Mouse (Mus musculus) forebrain, embryonic 10.5 days (tissue): Measurements from ENCODE around the gene Gdf2. TPM values are rescaled to one million over a fixed set of nuclear protein-coding genes. Genes with fewer than 3 reads are reported as not detected.

Experiments
- DNase-seq: peaks from one replicate; pipeline ENCODE4 v3.0.0-alpha.2; 2017; ENCODE audit warnings: low spot score; ENCODE audit errors: extremely low spot score
- H3K27ac ChIP-seq: fragments of 300-500 bp; sonication (generic); 2 replicates; pipeline ENCODE4 v1.5.1; 2016; ENCODE audit warnings: mild to moderate bottlenecking
- H3K27me3 ChIP-seq: fragments of 300-500 bp; sonication (generic); 2 replicates; pipeline ENCODE4 v1.6.1; 2016; ENCODE audit warnings: mild to moderate bottlenecking; ENCODE audit not compliant: poor library complexity, severe bottlenecking
- H3K36me3 ChIP-seq: fragments of 300-500 bp; sonication (generic); replicated peaks from 2 replicates; pipeline ENCODE4 v1.6.1; 2016; ENCODE audit warnings: mild to moderate bottlenecking, moderate library complexity
- H3K4me1 ChIP-seq: fragments of 300-500 bp; sonication (generic); 2 replicates; pipeline ENCODE4 v1.6.1; 2016
- H3K4me3 ChIP-seq: fragments of 300-500 bp; sonication (generic); 2 replicates; pipeline ENCODE4 v1.5.1; 2016; ENCODE audit warnings: mild to moderate bottlenecking, moderate library complexity
- H3K9me3 ChIP-seq: fragments of 300-500 bp; sonication (generic); 2 replicates; pipeline ENCODE4 v1.6.1; 2016; ENCODE audit warnings: mild to moderate bottlenecking, moderate library complexity
- WGBS: fragments of 180-500 bp; shearing (Covaris S2); methylation state at CpG from one replicate; pipeline ENCODE4 v1.1.7; 2016; 5-methylcytosine and 5-hydroxymethylcytosine counted together
- polyA plus RNA-seq: library from polyadenylated mRNA; unstranded; fragments of >200 nt; fragmentation: Nextera tagmentation; extraction: Ambion mirVana; gene quantifications from 2 replicates; pipeline ENCODE4 v1.2.1, GENCODE M21; 2016

Gdf2 gene
- polyA plus RNA-seq, 1 experiment from 2014 or later, result not detected

GRCm38 (mm10) chr14:33965675-33966074, 24.8 kb downstream of the Gdf2 start:
- Histone ChIP-seq H3K27ac (no peak overlapping the region), H3K36me3 (no peaks in the 10 kb centered on the region), H3K4me1 (no peaks in the 10 kb centered on the region), H3K4me3 (no peak overlapping the region), H3K9me3 (no peaks in the 10 kb centered on the region), H3K27me3 (no peaks in the 10 kb centered on the region)
- DNase-seq, result no peak
- WGBS, result 70% methylated on average over 7 of the region's 7 CpGs

GRCm38 (mm10) chr14:33972679-33973078, 31.8 kb downstream of the Gdf2 start:
- no peak overlapping the region for H3K27ac ChIP-seq
- H3K4me1 ChIP-seq, result 0 out of 2 replicates have a peak, but pooled peaks cover 5% of the 10 kb centered on the region
- no peaks in the 10 kb centered on the region for H3K9me3 ChIP-seq
- no peak overlapping the region for H3K4me3 ChIP-seq
- no peak for DNase-seq
- no peaks in the 10 kb centered on the region for H3K36me3 ChIP-seq
- peaks cover 14% of the 10 kb centered on the region for H3K27me3 ChIP-seq
- 57% methylated on average over 7 of the region's 7 CpGs for WGBS

- WGBS, result 65% methylated on average over 5 of the region's 5 CpGs
- Histone ChIP-seq H3K36me3 (no peaks in the 10 kb centered on the region), H3K4me1 (peaks cover 17% of the 10 kb centered on the region), H3K27me3 (peaks cover 35% of the 10 kb centered on the region), H3K27ac (no peak overlapping the region), H3K4me3 (no peak overlapping the region), H3K9me3 (no peaks in the 10 kb centered on the region)
- DNase-seq, result no peak
These were observed 33.9 kb downstream of the Gdf2 start for GRCm38 (mm10) chr14:33974752-33975151.

DNA sequence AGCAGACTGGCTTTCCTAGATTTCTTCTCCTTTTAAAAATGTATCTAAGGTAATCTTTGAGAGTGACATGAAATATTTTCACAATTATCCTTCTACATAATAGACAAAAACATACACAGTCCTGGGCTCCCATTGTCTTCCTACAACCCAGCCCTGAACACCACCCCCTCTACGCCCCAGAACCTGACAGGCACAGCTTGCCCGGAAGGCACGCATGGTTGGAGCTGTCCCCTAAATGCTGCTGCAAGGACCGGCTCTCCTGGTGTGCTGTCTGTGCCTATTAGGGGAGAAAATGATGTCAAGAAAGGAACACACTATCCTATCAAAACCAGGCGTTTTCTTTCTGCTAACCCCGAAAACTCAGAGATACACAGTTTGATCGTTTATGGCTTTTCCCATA, 36.9 kb downstream of the Gdf2 start:
- peaks cover 36% of the 10 kb centered on the region for H3K27me3 ChIP-seq
- H3K36me3 ChIP-seq, result no peaks in the 10 kb centered on the region
- no peak overlapping the region for H3K27ac ChIP-seq
- H3K9me3 ChIP-seq, result no peaks in the 10 kb centered on the region
- 40% methylated on average over 7 of the region's 7 CpGs for WGBS
- H3K4me1 ChIP-seq, result peaks cover 17% of the 10 kb centered on the region
- no peak overlapping the region for H3K4me3 ChIP-seq
- DNase-seq, result no peak

DNA sequence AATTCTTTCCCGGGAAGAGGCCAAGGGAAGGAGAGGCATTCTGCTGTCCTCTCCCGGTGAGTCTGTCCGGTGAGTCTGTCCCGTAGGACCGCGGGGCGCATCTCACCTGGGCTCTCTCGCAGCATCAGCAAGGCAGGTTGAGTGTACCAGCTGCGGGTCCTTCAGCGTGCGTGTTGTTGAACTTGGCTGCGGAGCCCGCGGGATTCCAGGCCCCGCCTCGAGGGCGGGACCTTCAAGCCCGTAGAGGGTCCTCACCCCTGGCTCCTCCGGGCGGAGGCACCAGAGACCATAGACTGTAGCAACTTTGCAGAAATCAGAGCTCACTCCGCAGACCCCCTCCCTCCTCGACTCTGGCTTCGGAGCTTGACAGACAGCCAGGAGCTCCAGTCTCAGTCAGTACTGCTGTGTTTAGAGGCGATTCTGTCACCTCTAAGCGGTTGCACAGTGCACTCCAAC, 37.8 kb downstream of the Gdf2 start, which contains the start of gene Zfp488:
Zfp488 (minus strand) TSS at position 161 of the 456 bp plus-strand sequence.
- Histone ChIP-seq H3K4me1 (peaks cover 17% of the 10 kb centered on the region), H3K4me3 (peak within 1 kb of the TSS; percentile 56), H3K36me3 (no peaks in the 10 kb centered on the region), H3K27me3 (peaks cover 36% of the 10 kb centered on the region), H3K9me3 (no peaks in the 10 kb centered on the region), H3K27ac (peak within 1 kb of the TSS; percentile 36; the same call in 1 of the 2 replicates)
- DNase-seq, result peak; percentile 44
- WGBS, result 4% methylated on average over 25 of the region's 25 CpGs

DNA sequence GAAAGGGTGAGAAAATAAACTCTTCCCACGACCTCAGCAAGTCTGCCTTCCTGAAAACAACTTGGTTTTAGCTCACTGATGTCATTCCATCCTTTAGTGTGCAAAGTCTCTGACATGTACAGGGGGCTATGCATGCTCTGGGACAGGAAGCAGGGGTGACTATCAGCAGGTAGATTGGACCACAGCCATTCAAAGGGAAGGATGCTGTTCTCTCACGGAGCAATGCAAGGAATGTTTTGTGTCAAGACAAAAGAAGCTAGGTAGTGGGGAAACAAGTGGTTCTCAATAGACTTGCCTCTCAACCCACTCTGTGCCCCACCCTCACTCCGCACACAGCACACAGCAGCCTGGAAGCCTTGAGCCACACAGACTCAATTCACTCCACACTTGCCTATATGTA, 48.4 kb downstream of the Gdf2 start:
- H3K4me3 ChIP-seq, result no peak overlapping the region
- no peaks in the 10 kb centered on the region for H3K9me3 ChIP-seq
- no peak for DNase-seq
- H3K27me3 ChIP-seq, result no peaks in the 10 kb centered on the region
- no peaks in the 10 kb centered on the region for H3K36me3 ChIP-seq
- H3K27ac ChIP-seq, result no peak overlapping the region
- 0 out of 2 replicates have a peak, but pooled peaks cover 5% of the 10 kb centered on the region for H3K4me1 ChIP-seq
- WGBS, result 64% methylated on average over 3 of the region's 3 CpGs

GRCm38 (mm10) chr14:33991971-33992370, 51.1 kb downstream of the Gdf2 start:
- no peaks in the 10 kb centered on the region for H3K9me3 ChIP-seq
- H3K27ac ChIP-seq, result no peak overlapping the region
- 0 out of 2 replicates have a peak, but pooled peaks cover 5% of the 10 kb centered on the region for H3K4me1 ChIP-seq
- no peaks in the 10 kb centered on the region for H3K36me3 ChIP-seq
- no peak overlapping the region for H3K4me3 ChIP-seq
- no peak for DNase-seq
- WGBS, result 88% methylated on average over 4 of the region's 4 CpGs
- no peaks in the 10 kb centered on the region for H3K27me3 ChIP-seq

DNA sequence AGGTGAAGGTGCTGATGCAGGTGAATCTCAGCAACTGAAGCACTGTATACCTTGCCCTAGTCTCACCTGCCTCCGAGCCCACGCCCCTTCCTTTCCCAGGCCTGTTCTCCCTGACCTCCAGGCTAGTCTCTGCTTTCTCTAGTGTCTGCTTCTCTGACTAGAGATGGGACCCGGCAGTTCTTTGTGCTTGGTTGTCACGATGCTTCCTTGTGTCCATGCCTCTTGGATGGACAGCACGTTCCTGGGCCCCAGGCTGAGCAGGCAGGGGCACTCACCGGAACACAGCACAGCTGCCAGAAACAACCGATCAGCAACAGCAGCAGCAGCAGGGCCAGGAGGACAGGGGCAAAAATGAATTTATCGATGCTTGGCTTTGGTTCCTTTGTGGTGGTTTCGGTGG, 52.2 kb downstream of the Gdf2 start:
- Histone ChIP-seq H3K4me3 (no peak overlapping the region), H3K27me3 (no peaks in the 10 kb centered on the region), H3K36me3 (no peaks in the 10 kb centered on the region), H3K9me3 (no peaks in the 10 kb centered on the region), H3K4me1 (0 out of 2 replicates have a peak, but pooled peaks cover 5% of the 10 kb centered on the region), H3K27ac (no peak overlapping the region)
- no peak for DNase-seq
- 95% methylated on average over 9 of the region's 9 CpGs for WGBS

GRCm38 (mm10) chr14:33993521-33994289, 52.9 kb downstream of the Gdf2 start:
- Histone ChIP-seq H3K36me3 (no peaks in the 10 kb centered on the region), H3K4me3 (no peak overlapping the region), H3K27me3 (no peaks in the 10 kb centered on the region), H3K27ac (no peak overlapping the region), H3K4me1 (0 out of 2 replicates have a peak, but pooled peaks cover 5% of the 10 kb centered on the region), H3K9me3 (no peaks in the 10 kb centered on the region)
- DNase-seq, result no peak
- WGBS, result 91% methylated on average over 6 of the region's 6 CpGs

Other genes with a start within 250 kb of the Gdf2 start
- gene Gdf10, start 17.5 kb upstream of the Gdf2 start, polyA plus RNA-seq, result 2.5 TPM in 2 replicates
- not detected in 2 replicates for gene Rbp3, start 13.0 kb downstream of the Gdf2 start, polyA plus RNA-seq
- 0.06 and 0.11 TPM in 2 replicates for gene Zfp488, start 37.7 kb downstream of the Gdf2 start, polyA plus RNA-seq
- gene Gm30083, start 74.1 kb downstream of the Gdf2 start, polyA plus RNA-seq, result not detected in 2 replicates
- gene Gm5460, start 75.7 kb downstream of the Gdf2 start, polyA plus RNA-seq, result not detected in 2 replicates
- gene Antxrl, start 111.7 kb downstream of the Gdf2 start, polyA plus RNA-seq, result not detected in 2 replicates
- 0.64 and 1.0 TPM in 2 replicates for gene Anxa8, start 144.9 kb downstream of the Gdf2 start, polyA plus RNA-seq
- gene A630023A22Rik, start 161.7 kb downstream of the Gdf2 start, polyA plus RNA-seq, result not detected in 2 replicates
- gene Npy4r, start 211.4 kb downstream of the Gdf2 start, polyA plus RNA-seq, result not detected in 2 replicates